Mouse (Mus musculus): ENCODE measurements around the gene Anapc10. TPM values are rescaled to one million over a fixed set of nuclear protein-coding genes. Genes with fewer than 3 reads are reported as not detected.

The Anapc10 gene
- total RNA-seq (2023), result 1 to 10 TPM; 5.1 to 5.3 TPM

DNA sequence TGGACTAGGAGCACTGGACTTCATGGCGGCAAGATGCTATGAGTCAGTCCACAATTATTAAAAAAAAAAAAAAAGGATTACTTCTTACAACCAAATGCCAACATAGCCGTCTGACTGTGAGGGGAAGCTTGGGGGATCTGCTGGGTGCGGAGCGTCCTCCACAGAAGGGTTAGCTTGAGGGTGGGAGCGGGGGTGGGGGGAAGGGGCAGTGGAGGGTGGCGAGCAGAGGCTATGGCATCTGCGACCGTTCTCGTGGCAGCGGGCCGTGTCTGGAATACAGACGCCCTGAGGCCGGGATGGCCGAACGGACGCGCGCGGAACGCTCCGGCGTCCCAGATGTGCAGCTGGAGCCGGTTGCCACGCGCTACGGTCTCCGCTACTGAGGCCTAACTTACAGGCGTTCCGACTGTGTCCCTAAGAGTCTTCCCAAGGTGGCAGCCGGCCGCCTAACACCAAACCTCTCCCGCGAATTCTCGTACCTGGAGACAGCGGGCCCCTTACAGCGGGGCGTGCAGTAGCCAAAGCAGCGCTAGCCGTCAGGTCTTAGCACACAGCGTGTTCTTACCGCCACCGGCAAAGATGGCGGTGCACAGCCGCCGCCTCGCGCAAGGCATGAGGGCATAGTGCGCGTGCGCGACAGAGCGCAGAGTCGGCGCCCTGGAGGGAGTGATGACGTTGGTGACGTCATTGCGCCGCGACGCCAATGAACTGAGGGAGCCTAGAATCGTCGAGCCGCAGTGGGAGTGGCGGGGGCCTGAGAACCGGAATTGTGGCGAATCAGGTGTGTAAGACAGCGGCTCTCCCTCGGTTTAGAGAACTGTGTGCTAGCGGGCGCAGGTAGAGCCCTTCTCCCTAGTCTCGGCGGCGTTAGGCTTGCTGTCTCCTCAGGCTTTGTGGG is at the start of gene Anapc10, which contains the start of gene Abce1:
Gene Anapc10, plus strand, starts transcription at position 757 of the 898 bp plus-strand sequence.
Gene Abce1, minus strand, starts transcription at position 677 of the 898 bp plus-strand sequence.

Other genes with a start within 250 kb of the Anapc10 start
- 10 to 100 TPM; 22.9 to 27.9 TPM for gene Otud4, start 72.2 kb upstream of the Anapc10 start, total RNA-seq (2023)
- 10 to 100 TPM; 26.6 to 29.0 TPM for gene Abce1, start 80 bp upstream of the Anapc10 start, total RNA-seq (2023)